Mouse (Mus musculus): Measurements from ENCODE around the gene Wipf2. TPM values are rescaled to one million over a fixed set of nuclear protein-coding genes. Genes with fewer than 3 reads are reported as not detected.
"Not testable (repeated sequence)": the region's sequence is repeated elsewhere in the genome, so short reads cannot be mapped to it uniquely, and the experiment has no call there.

Wipf2 gene
- polyA plus RNA-seq, 1 experiment, result 9.9 TPM

GRCm38 (mm10) chr11:98927438-98928076 is 64.1 kb downstream of the Wipf2 start, which contains the start of gene Rara:
Gene Rara, plus strand, starts transcription at chr11:98927818.
- 15% methylated on average over 21 of the region's 21 CpGs for WGBS
- no peak for DNase-seq (ENCODE audit: low read depth, low spot score)

GRCm38 (mm10) chr11:98928186-98928893 is 64.9 kb downstream of the Wipf2 start:
- WGBS, result 21% methylated on average over 12 of the region's 12 CpGs
- no peak for DNase-seq (ENCODE audit: low read depth, low spot score)

- WGBS, result 42% methylated on average over 9 of the region's 9 CpGs
- DNase-seq (ENCODE audit: low read depth, low spot score), result no peak
These were observed 66.1 kb downstream of the Wipf2 start for GRCm38 (mm10) chr11:98929503-98929902.

GRCm38 (mm10) chr11:98930127-98930601 is 66.7 kb downstream of the Wipf2 start:
- DNase-seq (ENCODE audit: low read depth, low spot score), result no peak
- 39% methylated on average over 7 of the region's 7 CpGs for WGBS

- 51% methylated on average over 10 of the region's 10 CpGs for WGBS
- DNase-seq (ENCODE audit: low read depth, low spot score), result no peak
These were observed 67.5 kb downstream of the Wipf2 start for GRCm38 (mm10) chr11:98930773-98931512.

GRCm38 (mm10) chr11:98931513-98932292 is 68.3 kb downstream of the Wipf2 start:
- WGBS, result 54% methylated on average over 7 of the region's 7 CpGs
- DNase-seq (ENCODE audit: low read depth, low spot score), result no peak

- WGBS, result 29% methylated on average over 19 of the region's 19 CpGs
- DNase-seq (ENCODE audit: low read depth, low spot score), result no peak
These were observed 69.1 kb downstream of the Wipf2 start for GRCm38 (mm10) chr11:98932293-98933091.

- no peak for DNase-seq (ENCODE audit: low read depth, low spot score)
- 10% methylated on average over 9 of the region's 9 CpGs for WGBS
These were observed 69.7 kb downstream of the Wipf2 start for GRCm38 (mm10) chr11:98933151-98933550.

GRCm38 (mm10) chr11:98933847-98934246 is 70.4 kb downstream of the Wipf2 start:
- not testable (repeated sequence) for DNase-seq (ENCODE audit: low read depth, low spot score)
- 86% methylated on average over 2 of the region's 2 CpGs for WGBS

GRCm38 (mm10) chr11:98934367-98934766 is 70.9 kb downstream of the Wipf2 start:
- DNase-seq (ENCODE audit: low read depth, low spot score), result no peak
- WGBS, result 83% methylated on average over 3 of the region's 3 CpGs

- WGBS, result 45% methylated on average over 3 of the region's 3 CpGs
- no peak for DNase-seq (ENCODE audit: low read depth, low spot score)
These were observed 71.7 kb downstream of the Wipf2 start for GRCm38 (mm10) chr11:98935123-98935522.

- no peak for DNase-seq (ENCODE audit: low read depth, low spot score)
- WGBS, result 1% methylated on average over 29 of the region's 29 CpGs
These were observed 72.7 kb downstream of the Wipf2 start for GRCm38 (mm10) chr11:98936170-98936569.

- DNase-seq (ENCODE audit: low read depth, low spot score), result no peak
- 3% methylated on average over 23 of the region's 23 CpGs for WGBS
These were observed 73.4 kb downstream of the Wipf2 start for GRCm38 (mm10) chr11:98936606-98937409.

GRCm38 (mm10) chr11:98937410-98937913 is 74.0 kb downstream of the Wipf2 start:
- DNase-seq (ENCODE audit: low read depth, low spot score), result no peak
- 2% methylated on average over 38 of the region's 38 CpGs for WGBS

- DNase-seq (ENCODE audit: low read depth, low spot score), result no peak
- 2% methylated on average over 39 of the region's 39 CpGs for WGBS
These were observed 74.7 kb downstream of the Wipf2 start for GRCm38 (mm10) chr11:98937914-98938694.

- WGBS, result 53% methylated on average over 7 of the region's 7 CpGs
- no peak for DNase-seq (ENCODE audit: low read depth, low spot score)
These were observed 75.3 kb downstream of the Wipf2 start for GRCm38 (mm10) chr11:98938701-98939083.

All from large intestine, adult 2 months (tissue).